Mouse (Mus musculus) heart, adult 8-10 months (tissue): ENCODE results near the gene Apbb1. TPM values are rescaled to one million over a fixed set of nuclear protein-coding genes. Genes with fewer than 3 reads are reported as not detected.

Source experiments
- DNase-seq: peaks from one replicate; pipeline ENCODE4 v3.0.0; 2022; ENCODE audit warnings: low spot score
- total RNA-seq, 4 experiments: library from RNA; stranded (reverse); gene quantifications; 2 replicates each; pipeline ENCODE4 v1.2.4; 2022

Gene Apbb1
- 100 to 1,000 TPM; 118 to 143 (median 136) TPM for total RNA-seq

GRCm38 (mm10) chr7:105581094-105581703, at the start of gene Apbb1:
TSS of gene Apbb1 (minus strand) at chr7:105581653.
- peak; percentile 68 for DNase-seq

- peak; percentile 90 for DNase-seq
Observed at GRCm38 (mm10) chr7:105628633-105629032, 47.2 kb upstream of the Apbb1 start.

GRCm38 (mm10) chr7:105625397-105625796, 43.9 kb upstream of the Apbb1 start:
- no peak for DNase-seq

DNA sequence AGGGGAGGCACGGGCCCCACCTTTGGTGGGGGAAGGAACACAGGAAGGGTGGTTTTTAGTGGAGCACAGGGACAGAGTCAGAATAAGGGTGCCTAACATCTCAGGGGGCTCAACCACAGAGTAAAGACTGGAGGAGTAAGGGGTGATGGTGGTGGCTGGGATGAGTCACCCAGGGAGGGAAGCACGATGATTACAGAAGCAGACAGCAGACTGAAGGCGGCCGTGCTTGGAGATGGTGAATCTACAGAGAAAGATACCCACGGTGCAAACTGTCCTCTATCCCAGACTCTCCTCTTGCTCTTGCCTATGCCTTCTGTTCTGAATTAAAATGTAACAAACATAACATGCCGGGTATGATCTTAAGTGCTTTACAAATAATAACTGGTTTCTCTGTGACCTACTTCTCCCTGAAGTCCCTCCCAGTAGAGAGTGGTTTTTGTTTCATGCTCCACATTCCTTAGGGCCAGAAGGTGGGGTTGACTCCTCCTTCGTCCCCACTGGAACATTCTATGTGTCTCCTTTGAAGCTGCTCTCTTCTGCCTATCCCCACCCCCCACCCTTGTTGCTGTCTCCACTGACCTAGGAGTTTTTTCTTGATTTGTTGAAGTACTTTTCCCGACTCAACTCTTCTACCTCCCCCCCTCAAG, 40.3 kb upstream of the Apbb1 start:
- DNase-seq, result no peak

GRCm38 (mm10) chr7:105621053-105621452, 39.6 kb upstream of the Apbb1 start:
- DNase-seq, result no peak

DNA sequence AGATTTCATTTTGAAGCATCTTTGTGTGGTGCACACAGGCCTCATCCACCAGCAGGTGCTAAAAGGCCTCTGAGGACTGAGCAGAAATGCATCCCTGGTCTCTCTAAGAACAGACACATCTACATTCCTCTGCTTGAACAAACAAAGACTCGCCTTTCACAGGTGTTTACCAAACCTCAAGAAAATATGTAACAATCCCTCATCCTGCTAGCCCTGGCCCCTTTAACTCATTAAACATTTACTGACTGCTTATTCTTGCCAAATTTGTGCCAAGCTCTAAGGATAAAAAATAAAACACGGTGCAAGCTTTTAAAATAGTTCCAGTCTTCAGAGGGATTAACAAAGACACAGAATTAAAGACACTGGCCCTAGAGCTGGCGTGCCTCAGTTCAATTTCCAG, 38.2 kb upstream of the Apbb1 start:
- no peak for DNase-seq

GRCm38 (mm10) chr7:105617810-105618209, 36.4 kb upstream of the Apbb1 start:
- DNase-seq, result no peak

DNA sequence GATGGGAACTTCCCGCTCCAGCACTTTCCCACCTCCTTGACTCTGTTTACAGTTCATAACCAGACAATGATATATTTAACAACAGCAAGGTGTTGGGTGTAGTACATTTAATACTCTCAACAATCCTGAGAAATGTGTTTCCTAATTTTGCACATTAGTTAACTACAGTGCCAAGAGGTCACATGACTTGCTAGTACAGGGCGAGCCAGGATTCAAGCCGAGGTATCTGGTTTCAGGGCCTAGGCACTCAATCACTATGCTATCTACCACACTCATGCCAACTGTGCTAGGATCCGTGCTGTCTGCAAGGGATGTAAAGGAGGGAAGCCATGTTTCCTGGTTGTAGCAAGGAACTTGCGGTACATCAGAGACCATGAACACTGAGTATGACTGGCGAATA, 35.1 kb upstream of the Apbb1 start:
- peak; percentile 38 for DNase-seq

DNA sequence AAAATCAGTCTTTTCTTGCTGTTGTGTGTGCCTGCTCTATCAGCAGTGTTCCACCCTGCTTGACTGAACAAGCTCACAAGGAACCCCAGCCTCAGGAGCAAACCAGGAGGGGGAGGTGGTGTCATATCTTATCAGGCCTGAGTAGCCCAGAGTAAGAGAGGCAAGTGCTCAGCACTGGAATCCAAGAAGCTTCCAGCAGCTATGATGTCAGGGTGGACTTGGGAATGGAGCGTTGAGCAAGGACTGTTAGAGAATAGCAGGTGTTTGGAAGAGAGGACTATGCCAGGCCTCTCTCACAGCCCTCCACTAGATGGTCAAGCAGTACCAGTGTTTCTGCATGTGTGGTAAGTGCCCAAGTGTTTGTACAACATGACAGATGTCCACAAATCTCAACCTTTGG, 34.3 kb upstream of the Apbb1 start:
- no peak for DNase-seq

DNA sequence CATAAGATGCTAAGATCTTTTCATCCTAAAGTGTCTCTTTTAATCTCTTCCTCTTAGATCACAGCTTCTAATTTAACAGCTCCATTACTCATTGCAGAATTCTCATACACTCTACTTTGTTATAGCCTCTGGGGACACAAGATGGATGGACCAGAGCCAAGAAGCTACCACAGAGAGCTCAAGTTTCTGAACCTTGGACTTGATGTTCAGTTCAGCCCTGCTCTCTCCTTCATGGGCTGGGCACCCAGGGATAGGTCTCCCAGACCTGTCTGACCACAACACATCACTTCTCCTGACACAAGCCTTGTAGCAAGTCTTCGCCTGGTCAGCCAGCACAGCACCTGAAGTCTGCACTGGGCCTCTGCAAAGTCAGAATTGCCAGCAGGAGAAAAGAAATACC, 32.9 kb upstream of the Apbb1 start:
- no peak for DNase-seq

GRCm38 (mm10) chr7:105611767-105612166, 30.3 kb upstream of the Apbb1 start:
- no peak for DNase-seq

DNA sequence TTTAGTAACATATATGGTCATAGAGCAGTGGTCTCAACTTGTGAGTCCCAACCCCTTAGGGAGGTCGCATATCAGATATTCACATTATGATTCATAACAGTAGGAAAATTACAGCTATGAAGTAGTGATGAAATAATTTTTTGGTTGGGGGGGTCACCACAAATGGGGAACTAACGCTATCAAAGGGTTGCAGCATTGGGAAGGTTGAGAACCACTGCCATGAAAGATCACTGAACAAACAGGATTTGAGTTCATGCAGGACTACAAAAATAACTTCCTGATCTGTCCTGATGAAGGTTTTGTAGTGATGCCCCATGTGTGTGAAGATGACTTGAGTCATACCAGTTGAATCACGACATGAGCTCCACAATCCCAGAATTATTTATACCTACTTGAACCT, 27.0 kb upstream of the Apbb1 start:
- no peak for DNase-seq

GRCm38 (mm10) chr7:105602860-105603623, 21.6 kb upstream of the Apbb1 start:
- peak; percentile 66 for DNase-seq

DNA sequence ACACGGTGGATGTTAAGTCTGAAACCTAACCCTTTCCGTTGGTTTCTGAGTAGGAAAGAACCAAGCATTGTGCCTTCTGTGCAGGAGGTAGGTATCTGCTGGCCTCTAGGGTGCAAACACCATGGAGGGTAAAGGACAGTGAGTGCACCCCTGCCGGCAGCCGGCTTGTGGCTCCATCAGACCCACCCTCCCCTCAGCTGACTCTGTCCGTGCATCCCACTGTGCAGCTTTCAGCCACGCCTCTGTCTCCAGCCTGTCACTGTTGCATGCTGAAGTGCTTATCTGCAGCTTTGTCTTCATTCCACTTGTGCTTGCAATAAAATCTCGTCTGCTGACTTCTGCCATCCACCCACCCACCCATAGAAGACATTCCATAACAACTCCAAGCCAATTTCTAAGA, 8.6 kb upstream of the Apbb1 start:
- DNase-seq, result no peak

- no peak for DNase-seq
Observed at GRCm38 (mm10) chr7:105588325-105588912, 7.0 kb upstream of the Apbb1 start.

- no peak for DNase-seq
Observed at GRCm38 (mm10) chr7:105581959-105582358, 506 bp upstream of the Apbb1 start.

GRCm38 (mm10) chr7:105580627-105581089, 795 bp downstream of the Apbb1 start:
- DNase-seq, result no peak

GRCm38 (mm10) chr7:105578481-105578880, 3.0 kb downstream of the Apbb1 start:
- DNase-seq, result no peak

GRCm38 (mm10) chr7:105577377-105577871, 4.0 kb downstream of the Apbb1 start:
- DNase-seq, result no peak

GRCm38 (mm10) chr7:105576166-105576748, 5.2 kb downstream of the Apbb1 start:
- no peak for DNase-seq

- no peak for DNase-seq
Observed at GRCm38 (mm10) chr7:105574537-105574936, 6.9 kb downstream of the Apbb1 start.

DNA sequence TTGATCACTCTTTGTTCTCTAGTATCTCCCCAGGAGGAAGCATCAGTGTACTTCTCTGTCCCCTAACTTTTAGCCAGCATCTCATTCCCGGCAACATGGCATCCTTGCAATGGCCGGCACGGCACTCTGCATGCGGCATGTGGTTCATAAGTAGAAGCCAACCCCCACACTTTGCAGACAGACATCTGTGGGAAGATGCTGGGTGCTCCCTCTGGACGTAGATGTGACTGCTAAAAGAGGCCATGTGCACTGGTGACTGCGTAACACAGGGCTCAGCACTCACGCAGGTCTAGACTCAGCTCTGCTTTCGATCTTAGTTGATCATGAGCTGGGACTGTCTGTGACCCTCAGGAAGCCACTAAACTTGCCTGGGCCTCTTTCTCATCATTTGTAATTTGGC, 8.5 kb downstream of the Apbb1 start:
- DNase-seq, result no peak
